Mouse (Mus musculus) adrenal gland, postnatal 14 days (tissue): ENCODE data around the gene Tbc1d9b. TPM values are rescaled to one million over a fixed set of nuclear protein-coding genes. Genes with fewer than 3 reads are reported as not detected.

Experiments used
- DNase-seq: peaks from one replicate; pipeline ENCODE4 v3.0.0; 2021; ENCODE audit warnings: mixed read lengths
- total RNA-seq: library from RNA; stranded (reverse); gene quantifications from 2 replicates; pipeline ENCODE4 v1.2.3, GENCODE M21; 2021

The Tbc1d9b gene
- total RNA-seq, 1 experiment from 2014 or later, result 86.7 TPM

DNA sequence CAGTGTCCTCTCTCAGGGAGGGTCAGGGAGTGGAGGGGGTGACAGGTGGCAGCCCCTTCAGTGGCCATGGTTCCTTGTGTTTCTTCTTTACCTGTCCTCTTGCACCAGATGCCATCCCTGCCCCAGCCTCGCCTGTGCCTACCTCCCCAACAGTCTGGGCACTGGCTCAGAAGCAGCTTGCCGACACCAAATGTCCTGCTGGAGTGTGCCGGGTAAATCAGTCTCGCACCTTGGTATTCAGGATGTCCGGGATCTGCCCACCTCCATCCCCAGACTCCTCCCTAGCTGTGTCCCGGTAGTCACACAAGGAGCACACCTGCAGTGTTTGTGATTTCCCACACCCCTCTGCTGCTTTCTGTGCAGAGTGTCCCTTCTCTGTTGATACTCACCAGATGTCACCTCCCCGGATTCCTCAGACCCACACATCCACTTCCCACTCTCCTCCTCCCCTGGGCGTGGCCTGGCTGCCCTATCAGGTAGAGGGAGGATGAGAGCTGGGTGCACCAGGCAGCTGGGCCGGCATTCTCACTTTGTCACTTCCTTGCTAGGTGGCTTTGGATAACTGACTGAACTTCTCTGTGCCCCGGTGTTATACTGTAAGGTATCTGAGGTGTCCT is 7.1 kb downstream of the Tbc1d9b start:
- no peak for DNase-seq

- no peak for DNase-seq
These were observed 8.4 kb downstream of the Tbc1d9b start for GRCm38 (mm10) chr11:50139571-50139970.

DNA sequence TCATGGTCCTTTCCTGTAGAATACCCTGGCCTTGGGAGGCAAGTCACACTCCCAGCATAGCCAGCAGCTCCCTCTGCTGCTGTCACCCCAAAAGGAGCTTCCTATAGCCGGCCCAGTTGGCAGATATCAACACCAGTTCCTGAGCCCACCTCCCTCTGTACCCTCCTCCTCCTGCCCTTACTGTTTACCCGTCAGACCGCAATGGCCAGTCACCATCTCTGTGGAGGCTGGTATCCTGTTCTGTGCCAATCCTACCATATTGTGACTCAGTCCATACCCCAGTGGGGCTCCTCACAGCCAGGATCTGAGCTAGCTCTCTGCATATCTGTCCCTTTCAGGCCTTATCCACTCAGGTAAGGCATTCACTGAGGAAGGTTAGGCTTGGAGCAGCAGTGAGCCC is 14.3 kb downstream of the Tbc1d9b start:
- no peak for DNase-seq

- DNase-seq, result no peak
These were observed 14.9 kb downstream of the Tbc1d9b start for GRCm38 (mm10) chr11:50146121-50146520.

- peak; percentile 80 for DNase-seq
These were observed 16.2 kb downstream of the Tbc1d9b start for GRCm38 (mm10) chr11:50147267-50147957.

GRCm38 (mm10) chr11:50147958-50148476 is 16.8 kb downstream of the Tbc1d9b start:
- DNase-seq, result no peak

GRCm38 (mm10) chr11:50149200-50149599 is 18.0 kb downstream of the Tbc1d9b start:
- peak; percentile 77 for DNase-seq

DNA sequence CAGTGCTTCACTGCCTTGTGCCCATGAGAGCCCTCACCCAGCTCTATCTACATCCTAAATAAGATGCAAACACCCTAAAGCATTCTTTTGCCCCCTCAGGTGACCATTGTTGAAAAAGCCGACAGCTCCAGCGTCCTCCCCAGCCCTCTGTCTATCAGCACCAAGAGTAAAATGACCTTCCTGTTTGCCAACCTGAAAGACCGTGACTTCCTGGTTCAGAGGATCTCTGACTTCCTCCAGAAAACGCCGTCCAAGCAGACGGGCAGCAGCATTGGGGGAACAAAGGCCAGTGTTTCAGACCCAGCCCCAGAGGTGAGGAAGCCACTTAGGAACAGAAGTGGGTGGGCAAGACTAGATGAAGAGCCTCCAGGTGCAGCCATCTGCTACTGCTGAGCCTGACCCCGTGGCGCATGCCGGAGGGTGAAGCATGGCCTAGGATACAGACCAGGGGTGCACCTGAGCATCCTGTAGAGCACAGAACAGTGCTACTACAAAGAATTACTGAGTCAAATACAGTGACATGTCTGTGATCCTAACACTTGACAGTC is 18.5 kb downstream of the Tbc1d9b start:
- no peak for DNase-seq

DNA sequence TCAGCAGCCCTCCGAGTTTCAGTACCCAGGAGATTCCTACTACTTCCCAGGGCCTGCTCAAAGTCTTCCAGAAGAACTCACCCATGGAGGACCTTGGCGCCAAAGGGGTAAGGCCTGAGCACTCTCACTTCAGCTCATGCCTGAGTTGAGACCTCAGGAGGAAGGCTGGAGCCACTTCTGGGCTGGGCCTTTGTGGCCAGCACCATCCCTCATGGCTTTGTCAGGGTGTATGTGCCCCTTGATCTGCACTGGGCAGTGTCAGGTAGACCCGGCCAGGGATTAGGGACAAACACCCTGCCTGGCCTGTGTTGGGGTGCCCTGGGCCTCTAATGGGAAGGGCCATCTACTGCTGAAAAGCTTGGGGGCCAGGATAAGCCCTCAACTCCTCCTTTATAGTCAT is 20.2 kb downstream of the Tbc1d9b start:
- DNase-seq, result no peak

- no peak for DNase-seq
These were observed 23.0 kb downstream of the Tbc1d9b start for GRCm38 (mm10) chr11:50154166-50154565.

DNA sequence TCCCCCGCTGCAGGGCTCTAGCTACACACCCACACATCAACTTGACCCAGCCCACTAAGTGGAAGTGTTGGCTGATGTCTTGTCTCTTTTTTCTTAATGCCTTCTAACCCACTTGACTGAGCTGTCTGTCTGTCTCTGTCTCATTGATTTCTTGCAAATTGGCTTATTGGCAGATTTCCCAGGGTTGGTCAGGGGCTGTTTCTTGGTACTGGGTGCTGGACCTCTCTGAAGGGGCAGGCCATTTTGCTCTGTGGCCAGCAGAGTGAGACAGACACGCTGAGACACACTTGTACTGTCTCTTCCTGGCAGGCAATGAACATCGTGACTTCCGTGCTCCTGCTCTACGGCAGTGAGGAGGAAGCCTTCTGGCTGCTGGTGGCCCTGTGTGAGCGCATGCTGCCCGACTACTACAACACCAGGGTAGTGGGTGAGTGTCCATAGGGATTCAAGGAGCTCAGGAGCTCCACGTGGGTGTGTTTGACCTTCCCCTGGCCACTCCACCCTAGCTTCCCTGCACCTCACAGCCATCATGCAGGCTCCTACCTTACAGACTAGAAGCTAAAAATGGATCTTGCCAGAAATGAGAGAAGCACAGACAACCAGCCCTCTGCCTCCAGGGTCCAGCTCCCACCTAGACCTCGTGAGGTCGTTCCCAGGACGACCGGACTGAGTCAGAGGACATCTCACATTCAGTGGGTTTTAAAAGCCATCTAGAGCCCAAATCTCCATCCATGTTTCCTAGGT is 23.8 kb downstream of the Tbc1d9b start:
- no peak for DNase-seq

DNA sequence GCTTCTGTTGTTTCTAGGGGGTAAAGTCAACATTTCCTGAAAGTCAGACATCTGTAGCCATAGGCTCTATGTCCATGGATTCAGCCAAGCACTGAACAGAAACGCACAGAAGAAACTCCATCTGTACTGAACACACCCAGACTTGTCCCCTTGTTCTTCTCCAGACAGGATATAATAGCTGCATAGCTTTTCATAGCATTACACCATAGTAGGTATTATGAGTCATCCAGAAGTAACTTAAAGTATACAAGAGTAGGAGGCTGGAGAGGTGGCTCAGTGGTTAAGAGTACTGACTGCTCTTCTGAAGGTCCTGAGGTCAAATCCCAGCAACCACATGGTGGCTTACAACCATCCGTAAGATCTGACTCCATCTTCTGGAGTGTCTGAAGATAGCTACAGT is 24.6 kb downstream of the Tbc1d9b start:
- no peak for DNase-seq

GRCm38 (mm10) chr11:50156725-50157258 is 25.6 kb downstream of the Tbc1d9b start:
- DNase-seq, result no peak

DNA sequence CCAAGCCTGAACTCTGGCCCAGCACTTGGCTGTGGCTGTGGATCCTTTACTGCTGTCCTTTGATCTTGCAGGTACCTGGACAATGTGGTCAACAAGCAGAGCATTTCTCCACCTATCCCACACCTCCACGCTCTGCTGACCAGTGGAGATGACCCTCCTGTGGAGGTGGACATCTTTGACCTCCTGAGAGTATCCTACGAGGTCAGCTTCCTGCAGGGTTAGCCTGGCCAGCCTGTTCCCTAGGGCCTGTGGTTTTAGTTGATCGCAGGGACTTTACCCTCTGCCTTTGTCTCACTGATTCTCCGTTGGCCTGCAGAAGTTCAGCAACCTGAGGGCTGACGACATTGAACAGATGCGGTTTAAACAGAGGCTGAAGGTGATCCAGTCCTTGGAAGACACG is 27.1 kb downstream of the Tbc1d9b start:
- no peak for DNase-seq

DNA sequence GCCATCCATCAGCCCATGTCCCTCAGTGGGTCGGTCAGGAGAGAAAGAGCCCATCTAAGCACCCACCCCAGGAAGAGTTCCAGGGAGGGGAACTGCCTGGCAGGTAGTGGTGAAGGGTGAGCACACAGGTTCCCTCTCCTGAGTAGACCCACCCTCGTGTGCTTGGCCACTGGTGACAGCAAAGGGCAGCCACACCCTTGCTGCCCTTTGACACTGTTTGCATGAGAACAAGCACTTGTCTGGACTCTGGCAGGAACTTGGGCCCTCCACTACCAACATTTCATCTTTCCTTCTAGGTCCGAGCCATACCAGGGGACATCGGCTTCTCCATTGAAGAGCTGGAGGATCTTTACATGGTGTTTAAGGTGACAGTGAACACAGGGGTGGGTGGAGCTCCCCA is 28.2 kb downstream of the Tbc1d9b start:
- no peak for DNase-seq

DNA sequence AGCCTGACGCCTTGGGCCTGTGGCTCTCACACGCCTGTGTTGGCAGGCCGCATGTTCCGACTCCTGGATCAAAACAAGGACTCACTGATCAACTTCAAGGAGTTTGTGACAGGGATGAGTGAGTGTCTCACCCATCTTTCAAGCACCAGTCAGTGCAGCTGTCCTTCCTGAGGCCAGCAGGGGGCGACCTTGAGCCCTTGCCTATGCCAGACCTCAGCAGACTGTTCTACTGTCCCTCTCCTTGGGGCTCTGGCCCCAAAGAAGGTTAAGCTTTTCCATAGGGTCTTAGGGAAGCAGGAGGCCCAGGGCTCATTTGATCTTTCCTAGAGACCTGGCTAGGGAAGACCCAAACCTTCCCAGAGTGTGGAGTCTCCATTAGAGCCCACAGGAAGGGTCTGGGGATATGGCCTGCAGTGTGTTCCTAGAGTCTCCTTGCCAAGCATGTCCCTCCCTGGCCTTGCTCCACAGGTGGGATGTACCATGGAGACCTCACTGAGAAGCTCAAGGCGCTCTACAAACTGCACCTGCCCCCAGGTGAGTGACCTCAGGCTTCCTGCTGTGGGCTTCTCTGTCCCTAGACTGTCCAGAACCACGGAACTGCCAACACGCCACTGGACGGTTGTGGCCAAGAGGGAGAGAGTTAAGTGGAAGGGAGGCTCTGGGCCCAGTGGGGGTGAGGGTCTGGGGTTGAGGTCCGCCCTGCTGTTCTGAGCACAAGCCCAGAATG is 30.5 kb downstream of the Tbc1d9b start:
- peak; percentile 86 for DNase-seq

GRCm38 (mm10) chr11:50162338-50163050 is 31.3 kb downstream of the Tbc1d9b start:
- no peak for DNase-seq

DNA sequence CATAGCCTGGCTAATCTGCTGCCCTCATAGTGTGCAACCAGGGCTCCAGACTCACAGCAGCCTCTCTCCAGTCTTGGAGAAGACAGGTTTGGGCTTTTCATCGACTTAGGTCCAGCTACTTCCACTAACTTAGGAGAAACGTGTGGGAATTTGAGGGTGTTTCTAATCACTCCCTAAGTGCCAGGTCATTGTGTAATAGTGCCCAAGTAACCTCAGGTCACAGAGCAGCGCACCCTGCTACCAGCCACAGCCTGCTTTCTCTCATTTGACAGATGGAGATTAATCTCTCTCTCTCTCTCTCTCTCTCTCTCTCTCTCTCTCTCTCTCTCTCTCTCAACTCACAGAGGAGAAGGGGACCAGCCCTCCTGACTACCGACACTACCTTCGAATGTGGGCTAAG is 37.2 kb downstream of the Tbc1d9b start:
- no peak for DNase-seq

DNA sequence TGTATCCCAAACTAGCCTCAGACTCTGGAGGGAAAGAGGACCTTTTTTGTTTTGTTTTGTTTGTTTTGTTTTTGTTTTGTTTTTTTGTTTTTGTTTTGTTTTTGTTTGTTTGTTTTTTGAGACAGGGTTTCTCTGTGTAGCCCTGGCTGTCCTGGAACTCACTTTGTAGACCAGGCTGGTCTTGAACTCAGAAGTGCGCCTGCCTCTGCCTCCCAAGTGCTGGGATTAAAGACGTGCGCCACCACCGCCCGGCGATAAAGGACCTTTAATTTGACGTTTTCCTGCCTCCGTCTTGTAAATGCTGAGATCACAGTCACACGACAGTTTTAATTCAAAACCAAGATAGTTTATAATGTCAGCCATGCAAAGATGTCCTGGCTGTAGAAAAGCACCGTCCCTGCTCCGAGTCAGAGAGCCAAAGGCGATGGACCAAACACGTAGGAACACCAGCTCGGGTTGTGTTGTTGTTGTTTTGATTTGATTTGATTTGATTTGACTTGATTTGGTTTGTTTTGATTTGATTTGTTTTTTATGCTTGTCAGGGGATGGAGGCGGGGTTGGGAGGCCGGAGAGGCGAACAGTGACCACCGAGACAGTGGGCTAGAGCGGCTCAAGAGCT is 43.0 kb downstream of the Tbc1d9b start, which contains the start of gene Mrnip:
Mrnip (plus strand) TSS at position 334 of the 619 bp plus-strand sequence.
- peak; percentile 36 for DNase-seq

- DNase-seq, result peak; percentile 99
These were observed 43.6 kb downstream of the Tbc1d9b start for GRCm38 (mm10) chr11:50174730-50175187.

DNA sequence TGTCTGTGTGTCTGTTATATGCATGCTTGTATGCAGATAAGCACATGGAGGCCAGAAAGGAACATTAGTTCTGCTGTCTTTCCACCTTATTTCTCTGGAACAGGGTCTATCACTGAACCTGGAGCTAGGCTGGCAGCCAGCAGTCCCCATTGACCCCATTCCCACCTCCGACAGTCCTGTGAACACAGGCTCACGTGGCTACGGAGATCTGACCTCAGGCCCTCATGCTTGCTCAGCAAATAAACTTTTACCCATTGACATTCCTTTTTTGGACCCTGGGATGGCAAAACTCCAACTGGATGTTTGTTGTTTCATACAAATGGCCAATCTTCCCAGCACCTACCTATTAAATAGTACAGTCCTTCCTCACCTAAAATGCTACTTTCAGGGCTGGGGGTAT is 45.2 kb downstream of the Tbc1d9b start:
- no peak for DNase-seq
